Mouse (Mus musculus) liver (tissue): ENCODE measurements around the gene Cd164l2.
A peak's percentile ranks its signal among the peaks of the same experiment; 100 is the strongest.

Experiments used
- DNase-seq: peaks from one replicate; pipeline ENCODE4 v3.0.0-alpha.2; 2020; ENCODE audit warnings: mixed read lengths

Cd164l2 gene

GRCm38 (mm10) chr4:133223875-133224274 lies 11.9 kb downstream of the Cd164l2 start:
- DNase-seq, result no peak

- DNase-seq, result no peak
Observed at GRCm38 (mm10) chr4:133226073-133226472, 14.1 kb downstream of the Cd164l2 start.

DNA sequence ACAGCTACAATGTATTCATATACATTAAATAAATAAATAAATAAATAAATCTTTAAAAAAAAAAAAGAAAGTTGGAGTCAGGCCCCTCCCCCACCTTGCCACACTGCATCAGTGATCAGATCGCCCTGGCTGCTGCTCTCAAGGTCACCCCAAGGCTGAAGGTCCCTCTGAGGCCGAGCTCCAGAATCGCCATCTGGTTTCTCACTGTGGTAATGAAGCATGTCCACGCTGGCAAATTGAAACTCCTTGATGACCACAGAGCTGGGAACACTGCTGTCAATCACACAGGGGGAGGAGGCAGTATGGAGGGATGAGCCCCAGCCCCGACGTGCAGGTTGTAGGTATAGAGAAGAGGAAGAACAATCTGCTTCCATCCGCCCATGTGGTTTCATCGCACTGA lies 15.7 kb downstream of the Cd164l2 start:
- DNase-seq, result no peak

DNA sequence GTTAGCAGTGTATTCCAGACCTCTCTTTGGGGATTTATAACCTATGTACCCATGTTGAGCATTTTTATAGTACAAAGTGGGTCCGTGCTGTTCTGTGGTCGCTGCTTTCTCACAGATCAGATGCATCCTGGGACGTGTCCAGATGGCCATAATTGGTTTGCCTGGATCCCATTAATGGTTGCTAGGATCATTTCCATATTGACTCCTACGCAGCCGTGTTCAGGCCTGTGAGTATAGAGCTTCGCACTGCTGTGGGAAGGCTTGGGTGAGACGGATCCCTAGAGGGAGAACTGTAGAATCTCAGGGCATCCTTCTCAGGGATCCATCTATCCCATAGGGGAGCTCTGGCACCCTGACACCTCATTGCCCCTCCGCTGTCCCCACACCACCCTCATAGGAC lies 17.7 kb downstream of the Cd164l2 start:
- DNase-seq, result no peak

DNA sequence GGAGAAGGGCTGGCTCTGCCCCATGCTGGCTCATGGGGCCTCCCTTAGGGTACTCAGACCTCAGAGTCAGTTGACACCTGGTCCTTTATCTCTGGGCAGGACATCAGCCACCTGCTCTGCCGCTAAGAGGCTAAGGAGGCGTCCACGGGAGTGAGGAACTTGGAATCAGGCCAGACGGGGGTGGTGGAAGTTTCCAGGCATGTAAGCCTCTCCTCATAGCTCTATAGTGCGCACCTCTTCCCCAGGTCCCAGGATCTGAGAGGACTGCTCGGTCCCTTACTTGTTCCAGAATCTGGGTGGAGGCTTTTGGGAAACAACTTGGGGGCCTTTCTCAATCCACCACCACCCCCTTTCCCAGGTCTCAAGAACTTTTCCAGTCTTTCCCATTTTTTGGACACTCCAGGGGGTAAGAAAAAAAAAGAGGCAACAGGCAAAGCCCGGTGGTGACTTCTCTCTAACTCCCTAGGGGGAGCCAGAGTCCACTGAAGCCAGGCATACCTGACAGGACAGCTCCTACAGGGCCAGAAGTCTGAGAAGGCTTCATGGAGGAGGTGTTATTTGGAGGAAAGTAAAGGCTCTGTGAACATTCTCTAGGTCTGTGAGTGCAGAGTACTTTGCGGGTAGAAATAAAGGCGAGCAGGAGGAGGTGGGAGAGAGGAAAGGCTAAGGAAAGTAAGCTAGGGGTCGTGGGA lies 21.5 kb downstream of the Cd164l2 start:
- peak; percentile 65 for DNase-seq

DNA sequence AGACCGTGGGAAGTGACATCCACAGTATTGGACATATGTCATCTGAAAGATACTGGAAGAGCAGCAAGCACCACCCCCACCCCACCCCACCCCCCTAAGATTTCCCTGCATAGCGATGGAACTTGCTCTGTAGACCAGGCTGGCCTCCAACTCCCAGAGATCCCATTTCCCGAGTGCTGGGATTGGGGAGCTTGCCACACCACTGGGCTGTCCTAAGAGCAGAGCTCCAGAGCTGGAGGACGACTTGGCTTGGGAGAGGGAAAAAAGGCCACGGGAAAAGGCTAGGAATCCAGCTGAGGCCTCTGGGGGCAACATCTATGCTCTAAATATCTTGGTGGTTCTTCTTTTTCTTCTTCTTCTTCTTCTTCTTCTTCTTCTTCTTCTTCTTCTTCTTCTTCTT lies 22.8 kb downstream of the Cd164l2 start:
- DNase-seq, result no peak

GRCm38 (mm10) chr4:133235415-133235814 lies 23.5 kb downstream of the Cd164l2 start:
- no peak for DNase-seq

DNA sequence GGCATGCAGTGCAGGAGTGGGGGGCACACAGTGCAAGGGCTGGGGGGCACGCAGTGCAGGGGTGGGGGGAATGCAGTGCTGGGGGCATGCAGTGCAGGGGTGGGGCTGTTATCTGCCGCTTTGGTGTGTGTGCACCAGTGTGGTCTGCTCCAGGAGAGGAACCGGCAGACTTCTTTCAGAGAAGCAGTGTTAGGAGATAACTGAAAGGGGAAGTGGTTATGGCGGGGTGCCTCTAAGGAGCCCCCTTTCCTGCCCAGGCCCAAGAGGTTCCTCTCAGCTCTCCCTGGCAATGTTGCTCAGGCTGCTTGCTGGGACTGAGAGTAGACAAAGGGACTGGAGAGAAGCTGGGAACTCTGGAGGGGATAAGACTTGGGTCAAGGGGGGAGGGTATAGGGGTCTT lies 26.0 kb downstream of the Cd164l2 start:
- peak; percentile 59 for DNase-seq

- peak; percentile 75 for DNase-seq
Observed at GRCm38 (mm10) chr4:133240490-133240921, 28.6 kb downstream of the Cd164l2 start, which contains the start of gene Map3k6. Map3k6 (plus strand) TSS chr4:133240818.

- peak; percentile 94 for DNase-seq
Observed at GRCm38 (mm10) chr4:133240934-133241908, 29.3 kb downstream of the Cd164l2 start.

- no peak for DNase-seq
Observed at GRCm38 (mm10) chr4:133241910-133242309, 30.0 kb downstream of the Cd164l2 start.

GRCm38 (mm10) chr4:133242710-133243109 lies 30.8 kb downstream of the Cd164l2 start:
- no peak for DNase-seq

GRCm38 (mm10) chr4:133243538-133243937 lies 31.6 kb downstream of the Cd164l2 start:
- DNase-seq, result no peak

DNA sequence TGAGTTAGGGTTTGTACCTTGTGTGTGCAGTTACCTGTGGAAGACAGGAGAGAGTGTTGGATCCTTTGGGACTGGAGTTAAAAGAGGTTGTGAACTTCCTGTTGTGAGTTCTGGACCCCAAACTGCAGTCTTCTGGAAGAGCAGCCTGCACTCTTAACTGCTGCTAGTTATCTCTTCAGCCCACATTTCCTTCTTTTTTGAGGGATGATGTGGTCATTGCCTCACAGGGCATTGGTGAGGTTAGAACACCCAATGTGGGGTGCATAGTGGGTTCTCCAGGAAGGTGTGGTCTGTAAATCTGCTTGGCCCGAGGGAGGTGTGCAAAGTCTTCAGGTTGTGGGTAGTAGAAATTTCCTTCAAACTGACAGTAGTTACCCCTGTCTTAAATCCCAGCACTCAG lies 32.4 kb downstream of the Cd164l2 start:
- DNase-seq, result no peak

GRCm38 (mm10) chr4:133247072-133247471 lies 35.1 kb downstream of the Cd164l2 start:
- no peak for DNase-seq

- DNase-seq, result peak; percentile 84
Observed at GRCm38 (mm10) chr4:133247806-133248449, 36.0 kb downstream of the Cd164l2 start.

- peak; percentile 87 for DNase-seq
Observed at GRCm38 (mm10) chr4:133250609-133251008, 38.7 kb downstream of the Cd164l2 start.

- peak; percentile 22 for DNase-seq
Observed at GRCm38 (mm10) chr4:133251214-133251613, 39.3 kb downstream of the Cd164l2 start.

- no peak for DNase-seq
Observed at GRCm38 (mm10) chr4:133252089-133252488, 40.2 kb downstream of the Cd164l2 start.

- no peak for DNase-seq
Observed at GRCm38 (mm10) chr4:133253412-133253811, 41.5 kb downstream of the Cd164l2 start.

- no peak for DNase-seq
Observed at GRCm38 (mm10) chr4:133255392-133255791, 43.5 kb downstream of the Cd164l2 start.

DNA sequence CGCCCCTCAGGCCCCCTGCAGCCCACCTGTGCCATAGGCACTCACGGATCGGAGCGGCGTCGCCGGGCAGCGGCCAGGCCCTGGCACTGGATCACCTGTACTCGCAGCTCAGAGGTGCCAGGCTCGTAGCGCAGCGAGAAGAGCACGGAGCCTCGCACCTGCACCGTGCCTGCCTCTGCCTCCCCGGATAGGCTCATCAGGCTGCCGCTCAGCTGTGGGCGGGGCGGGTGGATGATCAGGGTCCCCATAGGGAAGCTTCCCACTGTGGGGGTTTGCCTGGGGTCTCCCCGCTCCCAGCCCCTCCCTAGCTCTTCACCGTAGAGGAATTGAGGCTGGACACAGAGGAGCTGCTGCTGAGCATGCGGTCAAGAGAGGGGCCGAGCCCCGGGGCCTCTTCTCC lies 44.9 kb downstream of the Cd164l2 start:
- no peak for DNase-seq

GRCm38 (mm10) chr4:133257230-133257629 lies 45.3 kb downstream of the Cd164l2 start:
- DNase-seq, result no peak
